Mouse (Mus musculus) gastrocnemius, adult 18-20 months (tissue): ENCODE results near the gene Fhad1. TPM values are rescaled to one million over a fixed set of nuclear protein-coding genes. Genes with fewer than 3 reads are reported as not detected.
"Not testable (repeated sequence)": the region's sequence is repeated elsewhere in the genome, so short reads cannot be mapped to it uniquely, and the experiment has no call there.

Experiments
- DNase-seq: peaks from one replicate; pipeline ENCODE4 v3.0.0; 2021; ENCODE audit warnings: low spot score
- total RNA-seq, 2 experiments: library from RNA; stranded (reverse); gene quantifications; 2 replicates each; pipeline ENCODE4 v1.2.3; 2021

Fhad1 gene
- total RNA-seq, 2 experiments from 2014 or later = not detected

DNA sequence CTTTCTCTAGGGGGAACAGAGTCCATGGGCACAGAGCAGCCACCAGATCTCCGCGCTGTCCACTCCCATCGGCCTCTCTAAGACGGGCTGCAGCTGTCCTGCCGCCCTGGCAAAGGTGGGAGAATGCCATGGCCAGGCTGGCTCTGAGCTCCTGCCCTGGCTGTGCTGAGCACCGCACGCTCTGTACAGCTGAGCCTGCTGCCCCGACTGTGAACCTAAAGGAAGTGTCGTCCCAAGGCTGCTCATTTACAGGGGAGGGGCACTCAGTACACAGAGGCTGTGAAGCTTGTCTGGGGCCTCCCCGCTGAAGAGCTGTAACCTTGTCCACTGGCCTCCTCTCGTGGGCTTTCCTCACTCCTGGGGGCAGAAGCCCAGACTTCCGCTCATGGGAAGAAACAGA is 29.6 kb upstream of the Fhad1 start:
- no peak for DNase-seq

DNA sequence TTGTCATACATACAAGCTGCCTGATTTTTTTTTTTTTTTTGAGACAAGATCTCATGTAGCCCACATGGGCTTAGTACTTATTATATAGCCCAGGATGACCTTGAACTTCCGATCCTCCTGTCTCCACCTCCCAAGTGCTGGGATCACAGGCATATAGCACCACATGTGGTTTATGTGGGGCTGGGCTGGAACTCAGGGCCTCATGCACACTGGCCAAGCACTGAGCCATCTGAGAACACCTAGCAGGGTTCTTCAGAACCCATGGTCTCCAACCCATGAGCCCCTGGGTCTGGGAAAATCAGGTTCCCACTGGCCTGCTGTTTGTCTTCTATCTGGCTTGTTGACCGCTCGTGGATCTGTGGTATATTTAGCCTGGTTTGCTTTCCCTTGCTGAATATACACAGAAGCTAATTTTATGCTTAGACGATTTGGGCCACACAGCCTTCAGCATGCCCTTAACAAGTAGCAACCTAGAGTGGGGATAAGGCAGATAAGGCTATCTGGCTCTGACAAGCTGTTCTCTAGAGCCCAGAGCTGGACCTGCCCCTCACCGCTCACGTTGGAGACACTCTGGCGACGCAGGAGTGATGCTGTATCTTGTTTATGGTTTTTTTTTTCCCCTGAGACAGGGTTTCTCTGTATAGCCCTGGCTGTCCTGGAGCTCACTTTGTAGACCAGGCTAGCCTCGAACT is 24.9 kb upstream of the Fhad1 start:
- no peak for DNase-seq

DNA sequence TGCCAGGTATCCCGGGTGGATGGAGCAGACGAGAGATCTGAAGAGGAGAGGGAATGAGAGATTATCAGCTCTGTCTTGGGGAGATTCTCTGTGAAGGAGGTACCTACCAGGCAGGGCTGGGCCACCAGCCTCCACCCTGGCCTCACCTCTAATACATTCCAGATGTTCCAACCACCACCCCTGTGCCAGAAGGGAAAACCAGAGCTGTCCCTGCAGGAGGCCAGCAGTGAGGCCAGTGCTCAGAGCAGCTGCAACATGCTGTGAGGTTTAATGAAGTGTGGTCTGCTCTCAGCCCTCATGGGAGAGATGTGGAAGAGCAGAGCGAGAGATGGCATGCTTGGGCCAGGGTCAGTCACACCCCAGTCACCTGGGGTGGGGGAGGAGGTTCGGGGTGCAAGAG is 23.0 kb upstream of the Fhad1 start:
- DNase-seq = no peak

DNA sequence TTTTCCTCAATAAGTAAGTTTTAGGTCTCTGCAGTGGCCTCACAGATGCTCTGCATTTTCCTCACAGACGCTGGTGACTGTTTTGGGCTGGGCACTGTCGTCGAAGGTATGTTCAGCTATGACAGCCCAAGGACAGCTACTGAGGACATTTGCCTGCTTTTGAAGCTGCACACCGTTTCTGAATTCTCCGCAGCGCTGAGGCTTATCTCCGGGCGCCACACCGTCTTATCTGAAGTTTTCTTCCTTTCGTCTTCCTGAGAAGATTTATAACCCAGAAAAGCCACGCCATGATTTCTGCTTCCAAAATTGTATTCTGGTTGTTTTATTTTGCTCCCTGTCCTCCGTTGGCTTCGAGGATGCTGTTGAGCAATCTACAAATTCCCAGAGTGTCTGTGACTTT is 13.7 kb upstream of the Fhad1 start:
- DNase-seq = no peak

DNA sequence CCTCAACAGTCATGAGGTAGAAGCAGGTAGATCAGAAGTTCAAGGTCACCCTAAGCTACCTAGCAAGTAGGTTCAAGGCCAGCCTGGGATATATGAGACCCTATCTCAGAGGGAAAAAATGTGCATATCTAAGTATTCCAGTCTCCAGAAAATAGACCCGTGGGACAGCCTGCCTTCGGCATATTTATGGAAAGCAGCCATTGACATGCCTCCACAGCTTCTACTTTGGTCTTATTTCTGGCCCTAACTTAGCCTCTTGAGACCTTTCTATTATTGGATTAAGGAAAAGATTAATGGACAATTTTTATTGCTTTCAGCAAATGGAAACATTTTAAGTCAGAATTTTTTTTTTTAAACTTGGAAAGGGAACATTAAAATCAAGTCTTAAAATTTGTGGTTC is 12.1 kb upstream of the Fhad1 start:
- DNase-seq = no peak

DNA sequence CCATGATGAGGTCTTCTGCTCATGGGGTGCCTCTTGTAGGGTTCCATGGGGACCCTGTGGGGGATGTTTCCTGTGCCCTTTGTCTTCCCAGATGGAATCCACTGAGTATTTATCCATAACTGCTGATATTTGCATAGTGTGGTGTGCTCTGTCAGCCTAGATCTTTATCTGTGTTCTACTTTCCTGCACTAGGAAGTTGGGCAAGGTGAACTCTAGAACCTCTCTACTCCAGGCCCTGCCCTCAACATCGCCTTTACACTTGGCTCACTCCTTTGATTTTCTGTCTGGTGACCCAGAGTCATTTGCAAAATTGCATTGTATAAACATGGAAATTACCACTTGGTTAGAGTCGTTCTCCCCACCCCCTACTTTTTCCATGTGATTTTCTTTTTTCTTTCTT is 9.7 kb upstream of the Fhad1 start:
- DNase-seq = no peak

DNA sequence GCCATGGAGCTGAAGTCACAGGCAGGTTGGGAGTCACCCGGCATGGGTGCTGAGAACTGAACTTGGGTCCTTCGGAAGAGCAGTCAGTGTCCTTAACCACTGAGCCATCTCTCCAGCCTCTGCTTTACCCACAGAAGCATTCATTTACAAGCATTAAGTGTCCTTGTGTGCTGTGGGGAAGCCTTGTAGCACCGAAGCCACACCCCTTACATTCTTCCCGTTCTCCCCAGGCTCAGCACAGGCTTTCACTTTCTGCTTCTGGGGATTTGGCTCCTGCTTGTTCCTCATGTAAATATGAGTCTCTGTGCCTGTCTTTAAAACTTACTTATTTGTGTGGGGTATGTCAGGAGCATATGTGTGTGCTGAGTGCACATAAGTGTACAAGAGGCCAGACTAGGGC is 8.3 kb upstream of the Fhad1 start:
- no peak for DNase-seq

DNA sequence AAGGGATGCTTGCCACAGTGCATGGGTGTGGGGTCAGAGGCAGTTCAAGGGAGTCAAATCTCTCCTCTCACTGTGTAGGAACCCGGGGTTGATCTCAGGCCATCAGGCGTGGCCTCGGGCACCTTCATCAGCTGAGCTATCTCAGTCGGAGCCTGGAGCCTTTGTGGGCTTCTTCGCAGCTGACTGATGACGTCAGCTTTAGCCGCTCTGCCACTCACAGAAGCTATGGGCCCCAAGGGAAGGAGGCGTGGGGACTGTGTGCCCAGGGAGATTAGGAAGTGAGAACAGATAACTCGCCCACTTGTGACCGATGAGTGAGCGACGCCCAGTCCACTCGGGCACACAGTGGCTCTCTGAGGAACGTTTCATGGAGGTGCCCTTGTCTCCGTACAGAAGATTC is 2.8 kb upstream of the Fhad1 start:
- no peak for DNase-seq

DNA sequence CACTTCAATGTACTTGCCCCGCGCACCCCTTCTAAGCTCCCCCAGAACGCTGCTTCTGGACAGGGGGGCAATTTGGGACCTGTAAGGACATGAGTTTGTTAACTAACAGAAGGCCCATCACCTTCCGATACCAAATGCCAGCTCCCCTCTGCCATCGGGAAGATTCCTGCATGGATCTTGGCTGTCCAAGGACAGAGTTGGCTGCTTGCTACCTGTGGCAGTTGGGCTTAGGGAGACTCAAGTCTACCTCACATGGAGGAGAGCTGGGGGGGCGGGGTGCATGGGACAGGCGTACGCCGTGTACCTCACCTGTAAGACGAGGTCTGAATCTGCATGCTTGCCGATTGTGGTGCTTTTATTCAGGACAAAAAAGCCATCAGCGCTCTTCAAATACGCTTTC is 3.6 kb downstream of the Fhad1 start:
- no peak for DNase-seq

DNA sequence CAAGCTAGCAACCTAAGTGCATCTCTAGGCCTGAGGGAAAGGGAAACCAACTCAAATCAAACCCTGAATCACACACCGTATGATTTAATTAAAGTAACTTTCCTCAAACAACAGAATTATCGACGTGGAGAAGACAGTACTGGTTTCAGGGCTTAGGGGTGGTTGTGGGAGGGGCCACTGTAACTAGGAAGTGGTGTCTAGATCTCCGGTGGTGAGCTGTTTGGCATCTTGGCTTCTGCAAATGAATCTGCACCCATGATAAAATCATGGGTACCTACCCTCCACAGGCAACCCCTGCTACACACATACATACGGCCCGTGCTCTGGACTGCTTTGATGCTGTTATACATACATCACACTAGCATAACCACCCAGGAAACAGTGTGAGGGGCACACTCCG is 4.4 kb downstream of the Fhad1 start:
- no peak for DNase-seq

DNA sequence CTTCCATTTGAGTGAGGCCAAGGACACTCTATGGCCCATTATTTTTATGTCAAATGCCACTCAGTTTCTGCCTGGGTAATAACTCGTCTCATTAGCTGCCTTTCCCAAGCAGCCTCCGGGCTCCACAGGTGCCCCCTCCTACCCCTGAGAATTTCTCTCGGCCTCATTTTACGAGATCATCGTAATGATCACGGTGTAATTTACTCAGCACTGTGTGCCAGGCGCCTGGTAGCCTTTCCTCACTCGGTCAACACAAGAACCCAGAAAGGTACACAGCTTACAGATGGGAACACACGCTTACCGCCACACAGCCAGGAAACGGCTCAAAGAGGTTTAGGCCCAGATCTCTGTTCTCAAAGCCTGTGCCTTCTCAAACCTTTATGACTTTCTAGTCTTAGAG is 6.7 kb downstream of the Fhad1 start:
- DNase-seq = no peak

DNA sequence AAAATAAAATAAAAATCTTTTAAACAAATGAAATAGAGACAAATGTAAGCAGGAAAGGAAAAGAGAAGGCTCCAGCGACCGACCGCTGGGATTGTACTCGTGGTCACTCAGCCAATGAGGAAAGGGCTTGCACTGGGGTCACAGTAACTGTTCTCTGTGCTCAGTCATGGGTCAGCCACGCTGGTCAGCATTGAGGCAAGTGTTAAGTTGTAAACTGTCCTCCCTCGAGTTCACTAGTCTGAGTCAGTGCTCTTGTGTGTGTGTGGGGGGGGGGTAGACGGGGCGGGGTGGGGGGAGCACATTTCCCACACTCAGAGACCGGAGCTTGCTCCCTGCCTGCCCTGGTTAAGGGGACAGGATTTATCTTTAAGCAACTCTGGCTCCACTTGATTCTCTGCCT is 14.3 kb downstream of the Fhad1 start:
- no peak for DNase-seq

DNA sequence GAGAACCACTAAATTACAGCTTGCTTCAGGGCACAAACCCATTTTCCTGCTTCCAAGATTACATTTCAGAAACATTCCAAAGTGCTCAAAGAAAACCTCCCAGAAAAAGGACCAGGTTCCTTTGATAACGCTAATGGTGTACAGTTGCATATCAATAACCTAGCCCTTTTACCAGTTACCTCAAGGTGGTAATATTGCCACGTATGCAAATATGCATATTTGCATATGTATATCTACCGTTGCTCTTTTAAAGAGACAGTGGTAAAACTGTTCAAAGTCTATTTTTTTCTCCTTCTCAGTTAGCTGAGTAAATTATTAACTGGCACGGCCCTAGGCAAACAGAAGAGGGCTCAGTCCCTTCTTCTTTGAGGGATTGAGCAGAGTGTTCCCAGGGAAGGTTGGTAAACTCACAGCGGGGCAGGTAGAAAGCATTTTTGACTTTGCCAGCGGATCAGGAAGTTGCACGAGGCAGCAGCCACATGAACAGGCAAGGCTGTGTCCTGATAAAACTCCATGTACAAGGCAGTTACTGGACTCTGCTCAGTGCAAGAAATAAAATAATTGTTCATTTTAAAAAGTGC is 15.3 kb downstream of the Fhad1 start:
- no peak for DNase-seq

DNA sequence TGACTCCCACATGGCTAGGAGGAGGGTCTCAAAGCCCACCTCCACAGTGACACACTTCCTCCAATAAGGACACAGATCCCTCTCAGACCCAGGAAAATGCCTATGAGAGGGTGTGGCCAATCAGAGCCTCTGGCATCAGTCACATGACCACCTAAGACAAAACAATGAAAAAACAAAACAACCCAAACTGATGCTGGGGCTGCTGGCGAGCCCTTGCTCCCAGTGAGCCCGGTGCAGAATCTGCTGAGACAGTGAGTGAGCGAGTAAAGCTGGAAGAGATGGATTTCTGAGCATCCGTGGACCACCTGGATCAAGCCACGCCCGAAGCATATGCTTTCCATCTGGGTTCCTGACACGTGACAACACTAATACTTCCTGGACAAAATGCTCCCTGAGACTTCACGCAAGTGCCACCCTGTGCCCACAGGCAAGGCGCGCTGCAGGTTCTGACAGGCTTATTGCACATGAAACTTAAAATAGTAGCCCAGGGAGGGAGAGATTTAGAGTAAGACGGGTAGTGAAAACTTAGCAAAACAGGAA is 16.5 kb downstream of the Fhad1 start:
- no peak for DNase-seq

DNA sequence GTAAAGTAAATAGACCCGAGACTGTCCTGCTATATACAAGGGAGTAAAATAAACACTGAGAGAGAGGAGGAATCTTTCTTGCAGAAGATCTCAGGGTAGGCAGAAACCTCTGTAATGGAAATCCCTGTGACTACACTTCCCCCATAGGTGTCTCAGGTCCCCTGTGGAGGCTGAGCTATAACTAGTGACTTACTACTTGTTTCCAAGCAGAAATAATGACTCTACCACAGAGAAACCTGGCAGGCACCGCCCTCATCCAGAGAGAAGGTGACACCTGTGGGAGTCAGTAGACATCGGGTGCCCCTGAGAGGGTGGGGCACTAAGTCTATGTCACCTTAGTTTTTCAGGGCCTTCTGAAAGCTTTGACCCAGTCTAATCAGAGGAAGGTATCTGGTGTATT is 18.0 kb downstream of the Fhad1 start:
- DNase-seq = no peak

DNA sequence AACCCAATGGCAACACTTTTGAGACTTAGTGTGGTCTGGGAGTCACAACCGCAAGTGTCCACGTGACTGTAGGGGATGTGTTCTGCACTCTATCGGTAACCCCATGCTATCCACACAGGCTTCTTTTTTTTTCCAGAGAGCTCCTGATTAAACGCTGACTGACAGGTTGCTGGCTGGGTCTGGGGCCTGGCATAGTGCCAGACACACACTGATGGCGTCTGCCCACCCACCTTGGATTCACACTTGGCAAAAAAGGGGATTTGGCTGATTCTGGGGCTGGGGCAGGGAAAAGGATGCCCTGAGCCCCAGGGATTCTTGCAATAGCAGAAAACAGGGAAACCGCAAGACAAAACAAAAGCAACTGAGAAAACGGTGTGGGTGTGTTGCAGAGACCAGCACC is 18.8 kb downstream of the Fhad1 start:
- no peak for DNase-seq

DNA sequence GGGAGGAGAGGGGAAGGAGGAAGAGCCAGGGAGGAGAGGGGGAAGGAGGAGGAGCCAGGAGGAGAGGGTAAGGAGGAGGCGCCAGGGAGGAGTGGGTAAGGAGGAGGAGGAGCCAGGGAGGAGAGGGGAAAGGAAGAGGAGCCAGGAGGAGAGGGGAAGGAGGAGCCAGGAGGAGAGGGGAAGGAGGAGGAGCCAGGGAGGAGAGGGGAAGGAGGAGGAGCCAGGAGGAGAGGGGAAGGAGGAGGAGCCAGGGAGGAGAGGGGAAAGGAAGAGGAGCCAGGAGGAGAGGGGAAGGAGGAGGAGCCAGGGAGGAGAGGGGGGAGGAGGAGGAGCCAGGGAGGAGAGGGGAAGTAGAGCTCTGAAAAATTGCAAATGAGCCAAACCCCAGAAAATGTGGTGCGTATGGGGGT is 20.8 kb downstream of the Fhad1 start:
- DNase-seq = not testable (repeated sequence)

DNA sequence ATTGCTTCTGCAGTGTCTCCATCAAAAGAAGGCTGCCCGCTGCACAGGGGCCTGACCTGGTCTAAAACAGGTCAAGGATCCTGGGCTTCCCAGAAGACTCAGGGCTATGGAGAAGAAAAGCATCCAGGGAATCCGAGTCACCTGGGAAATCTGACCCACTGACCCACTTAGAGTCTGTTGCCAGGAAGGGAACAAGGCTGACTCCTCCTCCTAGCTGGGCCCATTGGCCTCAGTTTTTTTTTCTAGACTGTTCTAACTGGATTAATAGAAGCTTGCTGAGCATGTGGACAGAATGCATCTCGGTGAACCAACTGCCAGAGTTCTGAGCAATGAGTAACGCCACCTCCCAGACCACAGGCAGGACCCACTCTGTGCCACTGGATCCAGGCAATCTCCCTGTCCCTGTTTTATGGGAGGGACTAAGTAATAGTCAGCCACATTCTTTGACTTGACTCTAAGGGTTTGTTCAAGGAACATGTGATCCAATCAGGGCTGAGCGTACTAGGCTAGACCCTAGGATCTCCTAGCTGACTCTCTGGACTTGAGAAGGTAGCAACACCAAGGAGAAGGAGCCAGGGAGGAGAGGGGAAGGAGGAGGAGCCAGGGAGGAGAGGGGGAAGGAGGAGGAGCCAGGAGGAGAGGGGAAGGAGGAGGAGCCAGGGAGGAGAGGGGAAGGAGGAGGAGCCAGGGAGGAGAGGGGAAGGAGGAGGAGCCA is 21.4 kb downstream of the Fhad1 start:
- DNase-seq = no peak

DNA sequence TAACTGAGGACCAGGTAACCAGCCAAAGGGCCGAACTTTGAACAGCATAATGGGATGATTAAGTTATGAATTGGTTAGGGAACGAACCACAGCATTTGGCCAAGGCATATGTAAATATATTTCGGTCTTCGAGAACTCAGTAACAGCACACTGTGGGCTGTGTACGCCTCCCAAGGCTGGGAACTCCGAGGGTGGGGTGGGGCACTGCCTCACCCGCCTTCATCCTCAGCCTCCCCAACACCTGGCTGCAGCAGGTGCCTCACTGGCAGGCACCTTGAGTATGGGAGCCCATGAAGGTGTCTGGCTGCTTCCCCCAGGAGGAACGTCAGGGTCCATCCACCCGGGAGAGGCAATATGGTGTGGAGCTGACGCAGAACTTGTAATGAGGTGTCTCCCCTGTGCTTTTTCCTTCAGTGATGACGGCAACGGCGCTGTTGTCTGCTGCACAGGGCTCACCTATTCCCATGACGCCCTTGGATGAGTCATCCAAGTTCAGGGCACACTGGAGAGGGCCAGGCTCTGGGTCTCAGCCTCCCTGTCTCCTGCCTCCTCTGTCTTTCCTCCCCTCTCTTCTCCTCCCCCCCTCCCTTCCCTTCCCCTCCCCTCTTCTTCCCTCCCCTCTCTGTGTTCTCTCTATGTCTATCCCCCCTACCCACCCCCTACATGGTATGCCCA is 22.2 kb downstream of the Fhad1 start:
- DNase-seq = no peak

DNA sequence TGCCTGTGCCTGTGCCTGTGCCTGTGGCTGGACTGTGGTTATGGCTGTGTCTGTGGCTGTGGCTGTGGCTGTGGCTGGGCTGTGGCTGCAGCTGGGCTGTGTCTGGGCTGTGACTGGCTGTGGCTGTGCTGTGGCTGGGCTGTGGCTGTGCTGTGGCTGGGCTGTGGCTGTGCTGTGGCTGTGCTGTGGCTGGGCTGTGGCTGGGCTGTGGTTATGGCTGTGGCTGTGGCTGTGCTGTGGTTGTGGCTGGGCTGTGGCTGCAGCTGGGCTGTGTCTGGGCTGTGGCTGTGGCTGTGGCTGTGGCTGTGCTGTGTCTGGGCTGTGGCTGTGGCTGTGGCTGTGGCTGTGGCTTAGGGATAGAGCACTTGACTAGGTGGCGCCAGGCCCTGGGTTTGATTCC is 26.7 kb downstream of the Fhad1 start:
- DNase-seq = no peak

DNA sequence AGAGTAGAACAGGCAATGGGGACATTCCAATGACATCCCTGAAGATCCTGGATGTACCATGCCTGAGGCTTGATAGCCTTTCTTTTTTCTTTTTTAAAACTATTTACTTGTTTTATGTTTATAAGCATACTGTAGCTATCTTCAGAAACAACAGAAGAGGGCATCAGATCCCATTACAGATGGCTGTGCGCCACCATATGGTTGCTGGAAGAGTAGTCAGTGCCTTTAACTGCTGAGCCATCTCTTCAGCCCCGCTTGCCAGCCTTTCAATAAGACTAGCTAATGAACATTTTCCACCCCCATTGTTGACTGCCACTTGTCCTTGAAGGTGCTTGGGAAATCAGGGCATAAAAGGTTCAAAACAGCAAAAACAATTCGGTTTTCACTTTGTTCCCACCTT is 31.2 kb downstream of the Fhad1 start:
- no peak for DNase-seq

DNA sequence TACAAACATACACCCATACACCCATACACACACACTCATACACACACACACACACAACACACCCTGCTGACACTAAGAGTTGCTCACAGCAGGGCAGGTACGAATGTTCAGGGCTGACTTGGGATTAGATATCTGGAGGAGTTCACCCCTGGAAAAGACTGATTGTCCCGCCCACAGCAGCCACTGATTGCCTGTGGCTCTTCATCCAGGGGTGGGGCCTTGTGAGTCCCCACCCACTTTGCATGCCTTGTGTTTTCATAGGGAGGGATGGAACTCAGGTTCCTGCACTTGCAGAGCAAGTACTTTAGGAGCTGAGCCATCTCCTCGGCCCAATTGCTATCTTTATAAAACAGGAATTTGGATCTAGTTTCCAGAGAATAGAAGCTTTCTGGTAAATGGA is 33.4 kb downstream of the Fhad1 start:
- DNase-seq = no peak
